Mouse (Mus musculus) cerebellum, adult 2 months (tissue): ENCODE measurements around the gene Pdzph1.

Source experiments
- CTCF ChIP-seq: fragments of 200-500 bp; IDR thresholded peaks from 2 replicates; pipeline ENCODE4 v1.5.1; 2011; ENCODE audit warnings: low read depth, mild to moderate bottlenecking, control low read depth, low read length, moderate library complexity, borderline replicate concordance; ENCODE audit not compliant: insufficient read depth
- POLR2A ChIP-seq: fragments of 200-500 bp; IDR thresholded peaks from 2 replicates; pipeline ENCODE4 v1.6.1; 2011; ENCODE audit warnings: low read length, control low read depth, borderline replicate concordance; ENCODE audit not compliant: insufficient read depth

DNA sequence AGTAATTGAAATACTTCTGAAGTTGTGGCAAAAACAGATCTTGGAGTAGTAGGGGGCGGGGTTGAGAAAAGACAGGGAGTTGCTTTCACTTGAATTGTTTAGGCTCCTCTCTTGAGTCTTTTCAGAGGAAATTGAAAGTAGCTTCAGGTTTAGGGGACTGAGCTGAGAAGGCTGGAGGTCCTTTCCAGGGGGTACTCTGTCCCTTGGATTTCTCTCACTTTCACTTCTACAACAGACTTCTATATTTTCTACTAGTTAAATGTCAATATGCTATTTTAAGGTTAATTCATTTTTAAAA, 58.2 kb downstream of the Pdzph1 start:
- TF ChIP-seq CTCF: no peak
- no peak for TF ChIP-seq POLR2A
